Mouse (Mus musculus): Measurements from ENCODE around the gene Coro6.

- TF ChIP-seq CTCF (conservative IDR thresholded peaks at IDR 0.05; ENCODE audit: insufficient read depth, insufficient read length, low read depth, low read length) (no peak), POLR2A (IDR thresholded peaks at IDR 0.05; ENCODE audit: low read depth, low read length) (no peak)
Observed at GRCm38 (mm10) chr11:77449224-77449623, 13.0 kb upstream of the Coro6 start.

All from kidney, adult 2 months (tissue).